Mouse (Mus musculus) intestine, embryonic 15.5 days (tissue): ENCODE results near the gene Stk17b. TPM values are rescaled to one million over a fixed set of nuclear protein-coding genes. Genes with fewer than 3 reads are reported as not detected.

Source experiments
- ATAC-seq: fragments of 200-750 bp; cut with Nextera tagmentation; 2 replicates; pipeline ENCODE4 v1.8.0; 2017; ENCODE audit warnings: moderate TSS enrichment, moderate library complexity
- H3K27ac ChIP-seq: fragments of 300-500 bp; sonication (generic); 2 replicates; pipeline ENCODE4 v1.5.1; 2015; ENCODE audit warnings: mild to moderate bottlenecking, inconsistent platforms
- H3K27me3 ChIP-seq: fragments of 300-500 bp; sonication (generic); replicated peaks from 2 replicates; pipeline ENCODE4 v1.6.1; 2015; ENCODE audit warnings: inconsistent platforms
- H3K36me3 ChIP-seq: fragments of 300-500 bp; sonication (generic); 2 replicates; pipeline ENCODE4 v1.6.1; 2015; ENCODE audit warnings: inconsistent platforms
- H3K4me1 ChIP-seq: fragments of 300-500 bp; sonication (generic); replicated peaks from 2 replicates; pipeline ENCODE4 v1.6.1; 2015; ENCODE audit warnings: inconsistent platforms
- H3K4me2 ChIP-seq: fragments of 300-500 bp; sonication (generic); replicated peaks from 2 replicates; pipeline ENCODE4 v1.6.1; 2015; ENCODE audit warnings: mild to moderate bottlenecking, inconsistent platforms
- H3K4me3 ChIP-seq: fragments of 300-500 bp; sonication (generic); replicated peaks from 2 replicates; pipeline ENCODE4 v1.5.1; 2015; ENCODE audit warnings: inconsistent platforms
- H3K9ac ChIP-seq: fragments of 300-500 bp; sonication (generic); 2 replicates; pipeline ENCODE4 v1.6.1; 2015; ENCODE audit warnings: inconsistent platforms
- H3K9me3 ChIP-seq: fragments of 300-500 bp; sonication (generic); 2 replicates; pipeline ENCODE4 v1.6.1; 2016; ENCODE audit warnings: inconsistent platforms
- WGBS: fragments of 180-500 bp; shearing (Covaris S2); methylation state at CpG from one replicate; pipeline ENCODE4 v1.1.7; 2015; 5-methylcytosine and 5-hydroxymethylcytosine counted together
- polyA plus RNA-seq: library from polyadenylated mRNA; unstranded; fragments of >200 nt; fragmentation: Nextera tagmentation; extraction: Ambion mirVana; gene quantifications from 2 replicates; pipeline ENCODE4 v1.2.1, GENCODE M21; 2015

The Stk17b gene
- polyA plus RNA-seq = 13.9 and 15.4 TPM in 2 replicates

DNA sequence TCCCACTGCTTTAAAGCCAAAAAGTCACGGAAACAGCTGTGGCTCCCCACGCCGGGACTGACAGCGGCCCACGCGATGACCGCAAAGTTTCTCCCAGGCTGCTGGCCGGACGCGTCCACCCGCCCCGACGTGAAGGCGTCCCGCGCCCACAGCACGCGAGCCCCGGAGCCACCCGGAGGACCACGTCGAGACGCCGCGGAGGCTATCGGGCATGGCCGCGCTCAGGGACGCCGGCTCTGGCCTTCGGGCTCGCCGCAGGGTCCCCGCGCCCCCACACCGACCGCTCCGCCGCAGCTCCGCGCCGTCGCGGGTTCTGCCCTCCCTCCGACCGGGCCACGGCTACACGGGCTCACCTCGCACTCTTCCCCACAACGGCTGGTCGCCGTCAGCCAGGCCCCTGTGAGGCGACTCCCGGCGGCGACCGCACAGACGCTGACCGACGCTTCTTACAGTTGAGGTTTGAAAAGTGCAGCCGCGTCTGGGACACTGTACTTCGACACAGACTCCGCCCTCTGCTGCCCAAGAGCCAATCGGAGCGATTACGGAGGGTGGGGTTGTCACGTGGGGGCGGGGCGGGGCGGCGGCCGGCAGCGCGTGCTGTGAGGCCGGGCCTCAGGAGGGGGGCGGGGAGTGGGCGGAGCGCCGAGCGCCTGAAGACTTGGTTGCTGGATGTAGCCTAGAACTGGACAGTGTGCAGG, at the start of gene Stk17b:
Stk17b (minus strand) TSS at position 504 of the 698 bp plus-strand sequence.
- peak; percentile 99 for ATAC-seq
- H3K4me2 ChIP-seq = peak within 1 kb of the TSS; percentile 74
- under 1% methylated on average over 76 of the region's 81 CpGs for WGBS

DNA sequence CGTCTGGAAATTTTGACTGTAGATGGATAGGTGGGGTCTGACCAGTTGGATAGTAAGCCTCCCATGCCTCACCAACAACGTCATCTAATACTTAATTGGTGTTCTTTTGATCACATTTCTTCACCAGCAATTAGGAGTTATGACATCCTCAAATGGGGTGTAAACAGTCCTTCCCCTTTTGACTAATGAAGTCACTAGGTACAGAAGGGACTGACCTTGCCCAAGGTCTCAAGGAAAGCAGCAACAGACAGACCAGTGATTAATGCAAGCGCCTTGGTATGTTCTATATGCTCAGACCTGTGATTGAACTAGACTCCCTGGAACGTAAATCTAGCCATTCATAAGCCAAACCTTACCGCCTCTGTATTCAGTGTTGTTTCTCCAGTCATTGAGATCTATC, 45.3 kb upstream of the Stk17b start:
- ATAC-seq = no peak
- no peak overlapping the region for H3K4me2 ChIP-seq
- no peaks in the 10 kb centered on the region for H3K4me1 ChIP-seq
- 85% methylated on average over 5 of the region's 5 CpGs for WGBS
- H3K27me3 ChIP-seq = no peaks in the 10 kb centered on the region
- H3K27ac ChIP-seq = no peak overlapping the region
- H3K4me3 ChIP-seq = no peak overlapping the region
- H3K9ac ChIP-seq = no peak overlapping the region
- no peaks in the 10 kb centered on the region for H3K9me3 ChIP-seq
- no peaks in the 10 kb centered on the region for H3K36me3 ChIP-seq

More for the DNA sequence above, at the start of gene Stk17b:
- H3K9ac ChIP-seq = peak within 1 kb of the TSS; percentile 82
- peak within 1 kb of the TSS; percentile 94 for H3K4me3 ChIP-seq
- no peaks in the 10 kb centered on the region for H3K27me3 ChIP-seq
- no peaks in the 10 kb centered on the region for H3K36me3 ChIP-seq
- H3K9me3 ChIP-seq = no peaks in the 10 kb centered on the region
- no peaks in the 10 kb centered on the region for H3K4me1 ChIP-seq
- H3K27ac ChIP-seq = peak within 1 kb of the TSS; percentile 91

DNA sequence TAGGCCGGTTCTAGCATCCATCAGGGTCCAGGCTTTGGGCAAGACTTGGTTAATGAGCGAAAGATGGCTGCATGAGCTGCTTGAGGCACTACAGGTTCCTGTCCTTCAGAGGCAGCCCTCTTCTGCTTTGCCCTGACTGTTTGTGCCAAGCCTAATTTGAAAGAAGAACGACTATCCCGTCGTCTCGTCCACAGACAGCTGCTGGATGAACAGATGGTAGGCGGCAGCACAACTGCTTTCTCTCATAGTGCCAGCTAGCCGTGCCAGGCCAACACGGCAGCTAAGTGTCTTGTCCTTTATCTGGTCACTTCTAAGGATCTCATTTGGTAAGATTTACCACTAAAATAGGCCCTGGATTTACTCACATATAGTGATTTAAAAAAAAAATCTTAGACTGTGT, 44.1 kb upstream of the Stk17b start:
- Histone ChIP-seq H3K9ac (no peak overlapping the region), H3K4me3 (no peak overlapping the region), H3K36me3 (no peaks in the 10 kb centered on the region), H3K27ac (no peak overlapping the region), H3K27me3 (no peaks in the 10 kb centered on the region), H3K4me1 (no peaks in the 10 kb centered on the region), H3K9me3 (no peaks in the 10 kb centered on the region), H3K4me2 (no peak overlapping the region)
- WGBS = 78% methylated on average over 9 of the region's 9 CpGs
- no peak for ATAC-seq

DNA sequence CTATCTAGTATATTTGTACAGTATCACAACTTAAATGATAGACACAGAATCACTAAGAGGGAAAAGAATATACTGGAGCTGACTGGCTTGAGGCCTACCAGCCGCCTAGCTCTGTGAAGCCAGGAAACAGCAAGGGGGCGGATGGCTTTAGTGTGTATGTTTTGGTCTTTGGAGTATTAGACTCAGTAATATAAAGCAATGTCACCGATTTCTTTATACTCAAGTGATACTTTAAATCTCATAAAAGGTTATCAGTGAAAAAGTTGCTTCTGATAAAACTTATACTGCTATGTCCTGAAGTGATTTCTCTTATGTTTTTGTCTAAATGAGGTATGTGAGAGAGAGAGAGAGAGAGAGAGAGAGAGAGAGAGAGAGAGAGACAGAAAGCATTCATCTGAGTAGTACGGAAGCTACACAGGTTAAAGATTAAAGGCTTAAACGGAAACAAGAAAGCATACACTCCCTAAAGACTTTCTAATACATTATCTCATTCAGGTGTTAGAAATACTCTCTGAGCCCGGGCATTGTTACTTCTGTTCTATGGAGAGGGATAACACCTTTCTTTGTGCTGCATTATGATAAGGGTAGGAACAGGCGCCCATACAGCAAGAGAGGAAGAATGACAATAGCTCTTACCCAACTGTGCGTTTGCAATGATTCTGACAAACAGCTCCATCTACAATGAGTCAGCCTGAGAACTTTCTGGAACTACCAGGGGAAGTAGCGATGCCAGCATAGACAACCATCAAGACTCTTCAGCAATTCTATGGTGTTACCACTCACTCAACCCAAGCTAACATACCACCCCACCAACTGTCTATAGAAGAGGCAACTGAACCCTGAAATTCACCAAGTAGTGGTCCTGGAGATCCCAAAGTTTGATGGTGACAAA, 39.7 kb upstream of the Stk17b start:
- H3K9ac ChIP-seq = no peak overlapping the region
- no peaks in the 10 kb centered on the region for H3K27me3 ChIP-seq
- ATAC-seq = no peak
- no peak overlapping the region for H3K4me2 ChIP-seq
- no peak overlapping the region for H3K27ac ChIP-seq
- H3K36me3 ChIP-seq = no peaks in the 10 kb centered on the region
- 79% methylated on average over 9 of the region's 9 CpGs for WGBS
- no peaks in the 10 kb centered on the region for H3K9me3 ChIP-seq
- no peak overlapping the region for H3K4me3 ChIP-seq
- H3K4me1 ChIP-seq = no peaks in the 10 kb centered on the region

DNA sequence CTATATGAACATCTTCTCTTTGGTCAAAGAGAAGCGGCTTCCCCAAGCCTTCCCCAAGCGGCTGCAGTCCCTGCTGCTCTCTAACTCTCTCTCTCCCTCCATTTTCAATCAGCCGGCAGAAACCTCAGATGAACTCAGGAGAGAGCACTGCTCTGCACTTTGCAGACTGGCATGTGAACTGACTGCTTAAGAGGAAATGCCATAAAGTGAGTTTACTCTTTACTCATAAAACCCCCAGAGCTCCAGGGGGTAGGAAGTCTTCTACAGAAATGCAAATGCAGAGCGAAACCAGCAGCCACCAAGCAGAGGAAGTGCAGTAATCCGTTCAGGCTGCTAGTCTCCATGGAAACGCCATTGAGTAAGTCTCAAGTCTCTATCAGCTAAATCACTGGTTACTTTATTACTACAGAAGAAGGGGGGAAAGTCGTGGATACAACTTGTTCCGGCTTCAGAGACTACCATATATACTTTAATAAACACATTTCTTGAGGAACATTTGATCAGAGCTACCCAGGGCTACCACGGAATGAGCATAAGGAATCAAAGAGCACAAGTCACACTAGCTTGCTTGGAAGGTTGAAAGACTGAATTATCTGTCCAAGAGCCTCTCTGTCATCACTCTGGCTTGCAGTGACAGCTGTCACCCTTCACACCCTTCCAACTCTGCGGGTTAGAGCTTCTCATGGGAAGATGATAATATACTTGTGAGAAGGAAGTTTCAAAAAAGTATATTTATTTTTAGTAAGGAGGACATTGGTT, 38.8 kb upstream of the Stk17b start:
- Histone ChIP-seq H3K4me3 (peak overlapping the region; percentile 24), H3K36me3 (no peaks in the 10 kb centered on the region), H3K27me3 (no peaks in the 10 kb centered on the region), H3K27ac (no peak overlapping the region), H3K4me1 (no peaks in the 10 kb centered on the region), H3K9me3 (no peaks in the 10 kb centered on the region), H3K9ac (no peak overlapping the region), H3K4me2 (peak overlapping the region; percentile 52)
- peak; percentile 89 for ATAC-seq
- WGBS = 7% methylated on average over 10 of the region's 10 CpGs

DNA sequence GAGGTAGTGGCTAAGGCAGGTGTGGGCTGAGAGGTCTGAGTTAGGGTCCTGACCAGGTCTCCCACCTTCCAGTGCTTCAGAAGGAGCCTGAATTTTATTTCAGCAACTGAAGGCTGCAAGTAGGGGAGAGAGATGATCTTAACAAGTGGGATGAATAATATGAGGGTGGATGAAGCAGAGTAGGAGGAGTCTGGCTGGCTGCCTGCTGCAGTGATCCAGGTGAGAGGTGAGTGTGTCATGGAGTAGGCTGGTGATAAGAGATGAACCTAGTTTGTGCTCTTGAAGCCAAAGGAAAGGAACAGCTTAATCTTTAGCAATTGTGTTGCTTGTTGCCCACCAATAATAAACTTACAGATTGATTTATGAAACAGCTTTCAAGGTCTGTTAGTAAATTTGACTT, 37.0 kb upstream of the Stk17b start:
- no peaks in the 10 kb centered on the region for H3K9me3 ChIP-seq
- no peak overlapping the region for H3K4me3 ChIP-seq
- no peaks in the 10 kb centered on the region for H3K27me3 ChIP-seq
- H3K9ac ChIP-seq = no peak overlapping the region
- no peak overlapping the region for H3K27ac ChIP-seq
- H3K36me3 ChIP-seq = no peaks in the 10 kb centered on the region
- ATAC-seq = no peak
- H3K4me2 ChIP-seq = no peak overlapping the region
- no peaks in the 10 kb centered on the region for H3K4me1 ChIP-seq

DNA sequence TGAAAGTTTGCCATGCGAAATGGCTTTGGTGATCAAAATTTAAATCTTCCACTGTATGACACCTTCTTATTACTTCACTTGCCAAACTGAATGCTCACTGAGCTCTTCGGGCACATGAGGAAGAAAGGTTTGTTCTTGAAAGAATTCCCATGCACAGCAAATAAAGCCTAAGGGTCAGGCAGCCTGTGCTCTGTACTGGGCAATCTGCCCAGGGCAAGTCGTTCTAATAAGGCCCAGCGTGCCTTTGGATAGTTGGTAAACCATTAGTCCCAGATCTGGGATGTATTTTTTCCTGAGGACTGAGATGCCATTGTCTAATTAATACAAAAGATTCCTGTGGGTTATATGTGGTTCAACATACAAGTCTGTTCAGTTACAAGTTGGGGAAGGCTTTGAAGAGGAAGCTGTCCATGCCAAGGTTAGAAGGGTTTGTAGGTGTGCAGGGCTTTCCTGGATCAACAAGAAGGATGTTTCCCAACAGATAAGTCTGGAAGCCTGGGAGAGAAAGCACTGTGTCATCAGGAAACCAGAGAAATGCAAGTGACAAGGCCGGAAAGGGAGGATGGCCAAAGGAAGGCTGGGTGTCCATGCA, 35.1 kb upstream of the Stk17b start:
- no peak overlapping the region for H3K4me3 ChIP-seq
- no peaks in the 10 kb centered on the region for H3K4me1 ChIP-seq
- H3K27me3 ChIP-seq = no peaks in the 10 kb centered on the region
- H3K36me3 ChIP-seq = no peaks in the 10 kb centered on the region
- H3K9me3 ChIP-seq = no peaks in the 10 kb centered on the region
- no peak overlapping the region for H3K4me2 ChIP-seq
- 76% methylated on average over 5 of the region's 5 CpGs for WGBS
- no peak overlapping the region for H3K9ac ChIP-seq
- ATAC-seq = no peak
- no peak overlapping the region for H3K27ac ChIP-seq

DNA sequence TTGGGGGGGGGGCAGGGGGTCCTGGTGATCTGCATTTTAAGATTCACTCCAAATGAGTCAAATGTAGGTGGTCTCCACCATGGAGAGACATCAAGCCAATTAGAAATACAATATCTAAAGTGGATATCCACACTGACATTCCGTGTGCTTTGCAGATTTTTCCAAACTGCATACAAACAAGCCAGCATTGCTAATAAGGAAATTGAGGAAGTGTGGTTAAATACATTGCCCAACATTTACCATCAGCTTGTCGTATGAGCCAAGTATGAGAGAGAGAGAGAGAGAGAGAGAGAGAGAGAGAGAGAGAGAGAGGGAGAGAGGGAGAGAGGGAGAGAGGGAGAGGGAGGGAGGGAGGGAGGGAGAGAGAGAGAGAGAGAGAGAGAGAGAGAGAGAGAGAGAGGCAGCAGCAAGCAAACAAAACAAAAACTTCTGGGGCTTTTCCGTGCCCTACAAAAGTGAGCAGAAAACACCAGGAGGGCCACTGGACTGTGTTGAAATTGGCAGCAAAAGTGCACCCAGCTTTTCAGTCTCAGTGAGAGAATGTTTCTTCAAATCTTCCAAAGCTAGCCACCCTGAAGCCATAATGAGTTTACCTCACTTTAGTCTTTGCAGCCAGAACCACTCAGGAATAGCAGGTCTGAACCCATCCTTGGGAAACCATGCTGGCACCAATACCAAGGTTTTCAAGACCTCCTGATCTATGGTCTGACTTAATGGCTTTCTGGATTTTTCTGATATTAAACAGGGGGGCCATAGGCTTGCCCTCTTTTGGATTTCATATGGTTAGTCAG, 33.2 kb upstream of the Stk17b start:
- no peaks in the 10 kb centered on the region for H3K27me3 ChIP-seq
- H3K9me3 ChIP-seq = no peaks in the 10 kb centered on the region
- H3K36me3 ChIP-seq = no peaks in the 10 kb centered on the region
- H3K9ac ChIP-seq = no peak overlapping the region
- H3K4me1 ChIP-seq = no peaks in the 10 kb centered on the region
- no peak overlapping the region for H3K4me3 ChIP-seq
- no peak overlapping the region for H3K27ac ChIP-seq
- H3K4me2 ChIP-seq = no peak overlapping the region
- no peak for ATAC-seq
- WGBS = 62% methylated on average over 3 of the region's 3 CpGs

DNA sequence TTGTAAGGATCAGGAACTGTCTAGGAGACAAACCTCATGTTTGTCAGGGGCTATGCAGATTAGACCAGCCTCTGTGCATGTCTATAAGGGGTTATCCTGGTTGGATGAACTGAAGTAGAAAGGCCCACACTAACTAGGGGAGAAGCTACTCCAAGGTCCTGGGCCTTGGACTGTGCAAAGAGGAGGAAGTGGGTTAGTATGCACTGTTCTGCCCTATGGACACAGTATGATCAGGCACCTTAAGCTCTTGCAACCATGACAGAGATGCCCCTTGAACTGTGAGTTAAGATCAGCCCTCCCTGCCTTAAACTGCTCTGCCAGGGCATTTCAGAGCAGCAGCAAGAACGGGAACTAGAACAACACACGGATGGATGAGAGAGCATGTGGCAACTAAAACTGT, 31.3 kb upstream of the Stk17b start:
- 70% methylated on average over 2 of the region's 2 CpGs for WGBS
- Histone ChIP-seq H3K27me3 (no peaks in the 10 kb centered on the region), H3K4me3 (no peak overlapping the region), H3K9ac (no peak overlapping the region), H3K36me3 (no peaks in the 10 kb centered on the region), H3K9me3 (no peaks in the 10 kb centered on the region), H3K4me2 (no peak overlapping the region), H3K4me1 (no peaks in the 10 kb centered on the region), H3K27ac (no peak overlapping the region)
- ATAC-seq = no peak; the same call in 1 of the 2 replicates

DNA sequence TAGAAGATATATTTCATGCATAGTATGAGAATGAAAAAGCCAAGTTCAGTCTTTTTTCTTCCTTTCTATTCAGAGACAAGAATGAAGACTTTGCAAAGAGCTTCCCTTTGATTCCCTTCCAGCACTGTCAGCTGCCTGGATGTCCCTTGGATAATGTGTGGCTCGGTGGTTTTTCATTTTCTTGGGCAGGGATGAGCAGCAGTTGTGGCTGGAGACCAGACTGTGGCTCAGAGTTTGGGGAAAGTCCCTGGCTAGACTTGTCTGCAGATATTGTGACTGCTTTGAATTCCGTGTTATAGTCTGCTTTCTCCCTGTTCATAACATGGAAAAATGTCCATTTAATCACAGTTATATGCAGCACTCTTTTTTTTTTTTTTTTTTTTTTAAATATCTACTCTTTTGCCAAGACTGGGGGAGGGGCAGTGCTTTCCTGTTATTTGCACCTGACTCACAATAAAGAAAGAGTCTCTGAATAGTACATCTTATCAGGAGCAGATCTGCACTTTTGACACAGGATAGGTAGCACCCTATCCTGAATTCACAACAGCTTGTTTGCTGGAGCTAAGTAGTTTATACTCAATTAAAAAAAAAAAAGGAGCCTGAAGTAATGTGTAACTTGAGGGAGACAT, 29.2 kb upstream of the Stk17b start:
- no peaks in the 10 kb centered on the region for H3K36me3 ChIP-seq
- no peak overlapping the region for H3K9ac ChIP-seq
- H3K9me3 ChIP-seq = no peaks in the 10 kb centered on the region
- no peak overlapping the region for H3K4me2 ChIP-seq
- H3K27me3 ChIP-seq = no peaks in the 10 kb centered on the region
- H3K4me1 ChIP-seq = no peaks in the 10 kb centered on the region
- no peak for ATAC-seq
- 58% methylated on average over 2 of the region's 2 CpGs for WGBS
- H3K27ac ChIP-seq = no peak overlapping the region
- H3K4me3 ChIP-seq = no peak overlapping the region

DNA sequence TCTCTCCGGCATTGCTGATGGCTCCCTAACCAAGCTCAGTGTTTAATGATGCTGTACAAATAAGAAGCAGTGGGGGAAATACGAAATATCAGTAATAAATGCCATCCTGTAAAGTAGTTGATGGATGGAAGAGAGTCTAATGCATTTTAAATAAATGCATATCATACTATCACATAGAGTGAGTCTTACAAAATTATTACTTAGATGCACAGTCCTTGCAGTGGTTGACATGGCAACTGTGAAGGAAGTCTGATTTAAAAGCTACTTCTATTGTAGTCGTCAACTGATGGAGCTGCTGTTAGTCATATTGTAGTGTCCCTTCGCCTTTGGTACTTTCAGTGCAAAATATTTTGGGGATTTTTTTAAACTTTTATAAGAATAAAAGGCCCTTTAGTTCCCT, 26.9 kb upstream of the Stk17b start:
- H3K27me3 ChIP-seq = no peaks in the 10 kb centered on the region
- no peak for ATAC-seq
- H3K36me3 ChIP-seq = no peaks in the 10 kb centered on the region
- WGBS = 90% methylated on average over 4 of the region's 4 CpGs
- H3K4me2 ChIP-seq = no peak overlapping the region
- H3K27ac ChIP-seq = no peak overlapping the region
- H3K9me3 ChIP-seq = no peaks in the 10 kb centered on the region
- H3K4me1 ChIP-seq = no peaks in the 10 kb centered on the region
- H3K9ac ChIP-seq = no peak overlapping the region
- H3K4me3 ChIP-seq = no peak overlapping the region
